22 mouse cellular contexts compared by ENCODE assay signal in the genomic region with DNA sequence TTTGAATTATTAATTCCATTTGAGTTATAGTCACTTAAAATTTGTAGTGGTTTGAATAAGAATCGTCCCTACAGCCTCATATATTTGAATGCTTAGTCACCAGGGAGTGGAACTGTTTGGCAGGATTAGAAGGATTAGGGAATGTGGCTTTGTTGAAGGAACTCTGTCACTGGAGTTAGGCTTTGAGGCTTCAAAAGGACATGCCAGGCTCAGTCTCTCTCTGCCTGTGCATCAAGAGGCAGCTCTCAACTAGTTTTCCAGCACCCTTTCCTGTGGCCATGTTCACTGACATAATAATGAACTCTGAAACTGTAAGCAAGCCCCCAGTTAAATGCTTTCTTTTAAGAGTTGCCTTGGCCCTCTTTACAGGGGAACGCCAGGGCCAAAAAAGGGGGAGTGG.
"Had no signal": no experiment of that assay in that cellular context is flagged by ENCODE, and none has a peak within 500 bp of the region (broad histone marks: within the 10 kb centered on the region; RNA-seq: fewer than 3 reads in every experiment).

No protein-coding gene starts in this region.

- H3K4me3 ChIP-seq: left cerebral cortex, adult 2 months; liver, embryonic 15.5 days; lung, embryonic 15.5 days; megakaryocyte, embryonic 14.5 days; neural tube, embryonic 12.5 days; neural tube, embryonic 15.5 days had no signal

- H3K4me1 ChIP-seq: lung, embryonic 15.5 days; megakaryocyte, embryonic 14.5 days; neural tube, embryonic 12.5 days; neural tube, embryonic 15.5 days had no signal

- ATAC-seq: intestine, postnatal 0 days had no signal

- H3K36me3 ChIP-seq: liver, embryonic 15.5 days; lung, embryonic 15.5 days; neural tube, embryonic 12.5 days; neural tube, embryonic 15.5 days had no signal

- H3K9me3 ChIP-seq: liver, embryonic 15.5 days; lung, embryonic 15.5 days; neural tube, embryonic 12.5 days; neural tube, embryonic 15.5 days had no signal

- H3K9ac ChIP-seq: liver, embryonic 15.5 days; lung, embryonic 15.5 days; neural tube, embryonic 12.5 days; neural tube, embryonic 15.5 days had no signal

- DNase-seq: kidney, adult 2 months; kidney, postnatal 25 days; layer of hippocampus, postnatal 36 days; lung, adult 18-20 months; lung, postnatal 10 days; lung, postnatal 36 days; right cerebral cortex, adult 18-20 months; right cerebral cortex, postnatal 14 days; right cerebral cortex, postnatal 4 days; thymus, adult 2 months; thymus, postnatal 14 days; thymus, postnatal 4 days had no signal

- H3K27ac ChIP-seq: kidney, postnatal 0 days; left cerebral cortex, adult 2 months; liver, embryonic 15.5 days; lung, embryonic 15.5 days; neural tube, embryonic 12.5 days; neural tube, embryonic 15.5 days; stomach, postnatal 0 days had no signal

- H3K27me3 ChIP-seq: liver, embryonic 15.5 days; lung, embryonic 15.5 days; megakaryocyte, embryonic 14.5 days; neural tube, embryonic 12.5 days; neural tube, embryonic 15.5 days had no signal

- H3K4me2 ChIP-seq: liver, embryonic 11.5 days; liver, embryonic 15.5 days; lung, embryonic 15.5 days; neural tube, embryonic 12.5 days; neural tube, embryonic 15.5 days had no signal
